Mouse (Mus musculus): Measurements from ENCODE around the gene Tex45.
A peak's percentile ranks its signal among the peaks of the same experiment; 100 is the strongest.

Tex45 gene

DNA sequence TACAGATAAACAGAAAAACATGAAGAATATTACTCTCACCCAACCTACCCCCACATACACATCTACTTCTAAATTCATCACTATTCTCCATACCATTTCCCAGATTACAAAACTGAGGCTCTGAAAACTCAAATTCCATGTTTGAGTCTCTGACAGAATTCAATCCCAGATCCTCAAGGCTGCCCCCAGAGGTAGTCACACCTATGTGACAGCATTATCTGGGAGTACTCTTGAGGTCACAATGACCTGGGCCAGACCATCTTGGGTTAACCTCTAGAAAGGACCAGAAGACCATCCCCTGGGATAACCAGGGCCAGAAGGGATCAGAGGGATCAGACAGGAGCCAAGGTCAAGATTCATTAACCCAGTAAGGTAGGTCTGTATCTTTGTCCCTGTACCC is at the start of gene Tex45:
TSS of gene Tex45 (plus strand) at position 301 of the 400 bp plus-strand sequence.
- DNase-seq (ENCODE audit: low spot score in 2 of 2), result no peak

DNA sequence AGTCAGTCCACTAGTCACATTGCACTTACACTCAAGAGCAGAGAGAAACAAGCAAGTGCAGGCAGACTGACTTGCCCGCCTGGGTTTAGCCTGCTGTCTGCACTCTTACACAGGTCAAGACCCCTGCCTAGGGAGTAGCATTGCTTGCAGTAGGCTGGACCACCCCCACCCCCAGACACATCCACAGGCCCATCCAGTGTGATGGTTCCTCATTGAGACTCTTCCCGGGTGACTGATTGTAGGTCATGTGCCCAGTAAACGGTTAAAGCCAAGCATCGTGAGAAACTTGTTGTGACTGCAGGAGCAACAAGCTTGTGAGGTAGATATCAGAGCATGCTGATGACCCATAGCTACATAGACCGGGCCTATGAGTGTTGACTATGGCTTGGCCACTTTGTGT is 49.2 kb upstream of the Tex45 start:
- no peak for DNase-seq (ENCODE audit: low spot score in 2 of 2)

DNA sequence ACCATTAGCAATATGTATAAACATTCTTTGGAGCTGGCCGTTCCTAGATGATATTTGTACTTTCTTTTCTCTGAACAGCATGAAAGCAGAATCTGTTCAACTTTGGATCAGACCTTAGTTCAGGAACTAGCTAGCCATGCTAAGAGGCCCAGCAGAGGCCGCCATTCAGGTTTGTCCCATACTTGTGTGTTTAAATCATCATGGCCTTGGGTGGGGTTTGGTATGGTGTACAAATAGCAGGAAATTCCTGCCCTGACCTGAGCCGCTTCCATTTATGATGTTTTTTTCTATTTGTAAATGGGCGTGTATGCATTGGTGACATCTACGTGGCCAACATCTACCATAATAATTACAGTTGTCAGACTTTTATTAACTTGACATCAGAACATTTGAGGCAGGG is 45.4 kb upstream of the Tex45 start:
- no peak for DNase-seq (ENCODE audit: low spot score in 2 of 2)

DNA sequence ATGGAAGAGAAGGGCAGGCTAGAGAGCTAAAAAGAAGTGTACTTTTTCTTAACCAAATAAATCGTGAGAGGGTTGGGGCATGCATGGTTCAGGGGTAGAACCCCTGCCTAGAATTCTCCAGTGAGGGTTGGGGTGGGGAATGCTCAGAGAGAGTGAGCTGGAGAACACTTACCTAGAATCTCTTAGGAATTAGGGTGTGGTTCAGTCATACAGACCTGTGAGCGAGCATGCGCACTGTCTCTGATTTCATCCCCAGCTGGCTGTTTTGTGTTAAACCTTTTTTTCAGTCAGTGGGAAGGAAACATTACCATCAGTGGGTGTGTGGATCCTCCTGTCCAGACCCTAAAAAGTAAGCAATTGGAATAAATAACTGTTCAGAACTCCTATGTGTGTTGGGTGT is 44.5 kb upstream of the Tex45 start:
- no peak for DNase-seq (ENCODE audit: low spot score in 2 of 2)

DNA sequence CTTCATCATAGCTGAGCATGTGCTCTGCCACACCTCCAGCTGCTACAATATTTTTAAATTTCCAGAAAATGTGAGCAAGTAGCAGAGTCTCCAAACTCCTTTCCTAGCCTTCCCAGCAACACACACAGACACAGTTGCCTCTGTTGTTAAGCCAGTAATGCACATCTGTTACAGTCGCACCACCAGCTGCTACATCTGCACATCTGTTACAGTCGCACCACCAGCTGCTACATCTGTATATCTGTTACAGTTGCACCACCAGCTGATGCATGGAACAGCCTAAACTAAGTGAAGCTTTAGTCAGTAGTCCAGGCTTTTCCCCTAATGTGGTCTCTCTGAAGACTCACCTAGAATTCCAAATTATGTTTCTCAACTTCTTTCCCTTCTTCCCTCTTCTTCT is 42.2 kb upstream of the Tex45 start:
- no peak for DNase-seq (ENCODE audit: low spot score in 2 of 2)

DNA sequence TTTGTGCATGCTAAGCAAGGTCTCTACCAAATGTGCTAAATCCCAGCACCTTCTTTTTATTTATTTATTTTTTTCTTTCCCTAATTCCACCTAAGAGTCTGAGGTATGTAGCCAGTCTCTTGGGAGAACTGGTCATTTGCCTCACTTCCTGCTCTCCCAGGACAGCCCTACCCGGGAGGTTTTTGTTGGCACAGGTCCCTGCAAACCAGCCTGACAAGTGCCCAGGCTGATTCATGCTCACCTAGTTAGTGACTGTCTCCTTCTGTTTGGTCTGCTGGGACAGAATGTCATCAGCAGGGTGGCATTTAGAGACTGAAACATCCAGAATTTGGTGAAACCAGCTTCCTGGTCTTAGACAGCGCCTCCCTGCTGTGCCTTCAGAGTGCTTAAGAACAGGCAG is 40.7 kb upstream of the Tex45 start:
- DNase-seq (ENCODE audit: low spot score in 2 of 2), result no peak

DNA sequence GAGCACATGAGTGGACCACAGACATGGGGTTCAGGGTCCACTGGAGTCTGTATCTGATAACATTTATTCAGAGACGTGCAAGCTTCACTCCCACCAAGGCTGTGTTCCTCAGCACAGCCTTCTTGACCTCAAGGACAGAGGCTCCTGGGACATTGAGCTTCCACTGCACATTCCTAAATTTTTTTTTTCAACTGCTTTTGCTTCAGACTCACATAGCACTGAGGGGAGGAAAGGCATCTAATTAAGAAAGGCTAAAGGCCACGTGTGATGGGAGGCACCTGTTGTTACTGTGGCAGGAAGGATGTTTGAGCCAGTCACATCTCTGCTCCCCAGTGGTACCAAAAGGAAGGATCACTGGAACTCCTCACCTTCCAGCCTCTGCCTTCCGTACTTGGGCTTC is 39.5 kb upstream of the Tex45 start:
- no peak for DNase-seq (ENCODE audit: low spot score in 2 of 2)

DNA sequence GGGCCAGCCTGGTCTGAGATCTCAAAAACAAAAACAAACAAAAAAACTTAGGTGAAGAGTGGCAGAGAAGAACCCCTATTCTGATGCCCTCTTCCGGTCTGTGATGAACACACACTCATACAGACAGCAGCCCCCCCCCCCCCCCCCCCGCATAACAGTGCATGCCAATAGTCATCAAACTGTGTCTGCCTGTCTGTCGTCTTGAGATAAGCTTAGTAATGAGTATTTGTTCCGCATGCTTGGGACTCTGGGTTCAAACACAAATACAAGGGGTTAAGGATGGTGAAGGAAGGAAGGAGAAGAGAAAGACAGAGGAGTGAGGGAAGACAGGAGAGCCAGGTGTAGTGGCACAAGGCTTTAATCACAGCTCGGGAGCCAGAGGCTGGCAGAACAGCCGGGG is 34.2 kb upstream of the Tex45 start:
- DNase-seq (ENCODE audit: low spot score in 2 of 2), result no peak

DNA sequence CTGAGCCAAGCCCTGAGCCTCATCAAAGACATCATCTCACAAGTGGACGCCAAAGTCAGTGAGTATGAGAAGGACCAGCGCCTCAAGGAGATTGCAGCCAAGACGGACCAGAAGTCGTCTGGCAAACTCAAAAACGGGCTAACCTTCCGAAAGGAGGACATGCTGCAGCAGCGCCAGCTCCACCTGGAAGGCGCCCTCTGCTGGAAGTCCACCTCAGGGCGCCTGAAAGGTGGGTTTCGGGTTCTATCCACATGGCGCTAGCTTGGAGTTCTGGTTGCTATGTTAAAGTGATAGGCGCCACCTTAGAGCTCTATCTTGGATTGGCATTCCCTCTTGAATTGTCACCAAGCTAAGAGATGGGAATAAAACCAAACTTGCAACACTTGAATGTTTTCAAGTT is 31.2 kb upstream of the Tex45 start:
- no peak for DNase-seq (ENCODE audit: low spot score in 2 of 2)

DNA sequence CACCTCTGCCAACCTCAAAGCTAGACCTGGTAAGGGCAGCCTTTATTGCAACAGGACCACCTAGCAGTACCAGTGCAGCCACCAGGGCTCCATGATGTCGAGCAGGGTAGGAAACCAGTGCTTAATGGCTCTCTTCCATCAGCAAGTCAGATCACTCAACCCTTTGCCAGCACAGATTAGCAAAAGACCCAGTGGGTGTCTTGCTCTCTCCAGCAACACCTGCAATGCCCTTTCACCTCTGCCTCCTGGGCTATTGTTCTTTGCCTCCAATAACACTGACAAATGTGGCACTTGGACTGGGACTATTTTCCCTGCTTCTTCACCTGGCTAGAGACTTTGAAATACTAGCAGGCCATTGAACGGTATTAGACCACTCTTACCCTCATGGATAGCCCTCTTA is 21.4 kb upstream of the Tex45 start:
- no peak for DNase-seq (ENCODE audit: low spot score in 2 of 2)

DNA sequence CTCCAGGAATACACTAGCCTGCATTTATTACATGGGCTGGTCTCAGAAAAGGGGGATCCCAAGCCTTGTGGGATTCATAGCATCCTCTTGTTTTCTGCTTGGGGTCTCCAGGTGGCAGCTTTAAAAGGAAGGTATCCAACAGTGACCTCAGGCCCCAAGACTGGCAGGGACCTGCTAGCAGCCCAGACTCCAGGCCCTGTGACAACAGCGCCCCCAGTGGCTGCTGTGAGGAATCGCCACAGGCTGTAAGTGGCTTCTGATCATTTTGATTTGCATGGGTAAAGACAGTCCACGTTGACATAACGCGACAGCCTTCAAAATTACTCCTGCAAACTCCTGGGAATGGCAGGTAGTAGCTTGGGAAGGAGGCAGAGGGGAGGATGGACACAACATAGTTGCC is 20.0 kb upstream of the Tex45 start:
- no peak for DNase-seq (ENCODE audit: low spot score in 2 of 2)

DNA sequence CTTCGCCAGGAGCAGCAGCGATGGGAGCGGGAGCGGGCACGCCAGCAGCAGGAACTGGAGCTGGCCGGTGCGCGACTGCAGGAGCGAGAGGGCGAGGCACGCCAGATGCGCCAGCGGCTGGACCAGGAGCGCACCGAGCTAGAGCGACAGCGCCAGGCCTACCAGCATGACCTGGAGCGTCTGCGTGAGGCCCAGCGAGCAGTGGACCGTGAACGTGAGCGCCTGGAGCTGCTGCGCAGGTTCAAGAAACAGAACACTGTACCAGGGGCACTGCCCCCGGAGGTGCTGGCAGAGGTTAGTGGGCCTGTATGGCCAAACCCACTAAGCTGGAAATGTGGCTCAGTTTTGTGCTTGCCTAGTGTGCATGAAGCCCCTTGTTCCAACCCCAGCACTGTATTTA is 18.7 kb upstream of the Tex45 start:
- DNase-seq (ENCODE audit: low spot score in 2 of 2), result no peak

DNA sequence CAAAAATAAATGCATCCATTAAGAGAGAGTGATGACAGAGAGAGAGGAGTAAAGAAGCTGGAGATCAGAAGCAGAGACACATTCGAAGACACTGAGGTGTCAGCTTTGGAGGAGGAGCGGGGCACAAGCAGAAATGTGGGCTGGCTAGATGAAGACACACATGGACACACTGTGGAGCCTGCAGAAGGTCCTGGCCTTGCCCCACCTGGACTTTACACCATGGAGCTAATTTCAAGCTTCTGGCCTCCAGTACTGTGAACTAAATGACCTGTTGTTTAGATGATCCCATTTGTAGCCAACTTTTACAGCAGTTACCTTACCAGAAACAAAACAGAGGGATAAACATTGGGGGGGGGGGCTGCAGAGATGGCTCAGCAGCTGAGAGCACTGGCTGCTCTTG is 7.4 kb upstream of the Tex45 start:
- no peak for DNase-seq (ENCODE audit: low spot score in 2 of 2)

DNA sequence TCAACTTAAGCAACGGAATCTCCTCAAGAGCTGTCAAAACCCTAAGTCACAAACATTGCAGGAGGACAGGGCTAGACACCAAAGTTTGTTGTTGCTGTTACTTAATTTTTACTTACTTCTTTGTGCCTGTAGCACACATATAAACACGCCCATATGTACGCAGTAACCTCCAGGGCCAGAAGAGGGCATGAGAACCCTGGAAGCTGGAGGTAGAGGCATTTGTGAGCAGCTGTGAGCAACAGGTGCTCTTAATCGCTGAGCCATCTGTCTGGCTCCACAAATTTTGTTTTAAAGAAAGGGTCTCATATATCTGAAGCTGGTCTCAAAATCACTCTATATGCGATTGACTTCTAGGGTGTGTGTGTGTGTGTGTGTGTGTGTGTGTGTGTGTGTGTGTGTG is 6.4 kb upstream of the Tex45 start:
- no peak for DNase-seq (ENCODE audit: low spot score in 2 of 2)

DNA sequence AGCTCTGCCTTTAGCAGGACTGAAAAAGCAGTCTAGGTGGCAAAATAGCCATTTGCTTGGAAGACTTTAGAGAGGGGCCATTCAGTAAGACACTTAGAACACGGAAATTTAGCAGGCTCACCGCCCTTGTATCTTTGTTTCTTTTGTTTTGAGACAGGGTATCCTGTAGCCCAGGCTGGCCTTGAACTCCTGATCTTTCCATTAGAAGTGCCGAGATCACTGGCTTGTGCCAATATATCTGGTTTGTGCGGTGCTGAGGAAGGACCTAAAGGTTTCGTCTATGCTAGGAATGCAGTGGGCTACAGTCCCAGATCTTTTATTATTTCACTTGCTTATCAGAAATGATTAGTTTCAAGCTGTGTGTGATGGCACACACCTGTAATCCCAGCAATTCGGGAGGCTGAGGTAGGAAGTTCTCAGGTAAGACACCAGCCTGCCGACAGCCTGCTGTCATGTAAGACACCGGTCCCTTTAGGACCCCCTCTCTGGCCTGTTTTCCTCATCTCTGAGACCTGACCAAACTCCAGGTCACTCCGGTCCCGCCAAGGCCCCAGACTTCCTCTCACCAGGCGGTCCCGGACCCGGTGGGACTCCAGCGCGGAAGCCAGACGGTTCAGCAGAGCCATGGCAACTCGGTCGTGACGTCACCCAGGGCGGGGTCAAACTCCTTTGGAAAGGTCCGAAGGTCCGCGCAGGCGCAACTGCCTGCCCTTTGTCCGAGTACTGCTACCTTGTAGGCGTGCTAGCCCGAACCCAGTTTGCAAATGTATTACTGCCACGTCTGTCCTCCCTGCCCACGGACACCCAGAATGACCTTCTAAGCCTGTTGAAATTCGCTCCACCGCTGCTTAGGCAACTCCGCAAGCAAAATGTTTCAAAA is 3.4 kb upstream of the Tex45 start, which contains the start of gene Pex11g:
TSS of gene Pex11g (minus strand) at position 675 of the 880 bp plus-strand sequence.
- peak; percentile 85 to 86 for DNase-seq (ENCODE audit: low spot score in 2 of 2)

DNA sequence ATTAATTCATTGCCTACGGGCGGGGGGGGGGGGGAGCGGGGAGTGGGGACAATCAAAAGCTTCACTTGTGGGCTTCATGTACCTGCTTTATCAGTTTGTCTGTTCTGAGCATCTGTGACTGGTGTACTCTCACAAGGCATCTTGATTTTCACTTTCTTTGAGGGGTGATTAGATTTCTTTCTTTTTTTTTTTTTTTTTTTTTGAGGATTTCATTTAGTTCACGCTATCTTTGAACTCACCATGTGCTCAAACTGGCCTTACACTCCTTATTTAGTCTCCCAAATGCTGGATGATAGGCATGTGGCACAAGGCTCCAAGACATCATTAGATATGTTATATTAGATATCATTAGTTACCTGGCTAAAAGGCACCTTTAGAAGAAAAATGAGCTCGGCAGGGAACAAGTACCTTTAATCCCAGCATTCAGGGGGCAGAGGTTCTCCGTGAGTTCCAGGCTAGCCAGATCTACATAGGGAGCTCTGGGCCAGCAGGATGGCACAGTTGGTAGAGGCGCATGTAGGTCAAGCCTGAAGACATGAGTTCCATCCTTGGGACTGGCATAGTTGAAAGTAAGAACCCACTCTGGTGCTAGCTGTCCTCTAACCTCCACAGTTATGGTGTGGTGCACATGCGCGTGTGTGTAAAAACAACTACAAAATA is 2.6 kb upstream of the Tex45 start:
- DNase-seq (ENCODE audit: low spot score in 2 of 2), result no peak

DNA sequence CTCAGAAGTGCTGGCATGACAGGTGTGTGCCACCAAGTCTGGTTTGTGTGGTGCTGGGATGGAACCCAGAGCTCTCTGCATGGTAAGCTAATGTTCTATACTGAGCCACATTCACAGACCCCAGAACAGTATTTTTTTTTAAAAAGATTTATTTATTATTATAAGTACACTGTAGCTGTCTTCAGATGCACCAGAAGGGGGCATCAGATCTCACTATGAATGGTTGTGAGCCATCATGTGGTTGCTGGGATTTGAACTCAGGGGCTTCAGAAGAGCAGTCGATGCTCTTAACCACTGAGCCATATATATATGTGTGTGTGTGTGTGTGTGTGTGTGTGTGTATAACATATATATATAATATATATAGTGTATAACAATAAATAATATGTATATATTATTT is 1.8 kb upstream of the Tex45 start:
- DNase-seq (ENCODE audit: low spot score in 2 of 2), result no peak

DNA sequence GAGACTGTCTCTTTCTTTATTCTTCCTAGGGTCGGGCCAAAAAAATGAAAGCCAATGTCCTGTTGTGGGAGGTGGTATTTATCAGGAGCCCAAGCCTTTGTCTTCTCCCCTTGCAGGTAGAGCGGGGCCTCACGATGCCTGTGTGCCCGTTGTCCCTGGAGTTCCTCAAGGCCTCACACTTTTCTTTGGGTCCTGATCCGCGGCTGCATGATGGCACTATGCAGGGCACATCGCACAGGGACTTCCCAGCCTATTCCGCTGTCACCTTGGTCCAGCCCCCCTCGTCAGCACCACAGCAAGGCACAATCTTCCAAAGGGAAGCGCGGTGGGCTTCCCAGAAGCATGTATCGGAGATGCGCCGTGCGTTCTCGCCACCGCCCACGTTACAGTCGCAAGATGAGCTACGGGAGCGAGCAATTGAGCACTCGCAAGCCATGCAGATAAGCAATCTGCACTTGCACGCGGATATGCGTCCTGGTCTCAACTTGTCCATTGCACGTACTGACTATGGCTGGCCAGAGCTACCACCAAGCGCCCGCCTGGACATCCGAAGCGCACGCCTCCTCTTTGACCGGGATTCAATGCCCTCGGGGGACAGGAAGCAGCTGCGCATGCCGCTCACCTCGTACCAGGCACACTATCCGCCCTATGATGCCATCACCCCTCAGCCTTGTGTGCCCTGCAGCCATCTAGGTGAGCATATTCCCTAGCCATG is 5.2 kb downstream of the Tex45 start:
- no peak for DNase-seq (ENCODE audit: low spot score in 2 of 2)

DNA sequence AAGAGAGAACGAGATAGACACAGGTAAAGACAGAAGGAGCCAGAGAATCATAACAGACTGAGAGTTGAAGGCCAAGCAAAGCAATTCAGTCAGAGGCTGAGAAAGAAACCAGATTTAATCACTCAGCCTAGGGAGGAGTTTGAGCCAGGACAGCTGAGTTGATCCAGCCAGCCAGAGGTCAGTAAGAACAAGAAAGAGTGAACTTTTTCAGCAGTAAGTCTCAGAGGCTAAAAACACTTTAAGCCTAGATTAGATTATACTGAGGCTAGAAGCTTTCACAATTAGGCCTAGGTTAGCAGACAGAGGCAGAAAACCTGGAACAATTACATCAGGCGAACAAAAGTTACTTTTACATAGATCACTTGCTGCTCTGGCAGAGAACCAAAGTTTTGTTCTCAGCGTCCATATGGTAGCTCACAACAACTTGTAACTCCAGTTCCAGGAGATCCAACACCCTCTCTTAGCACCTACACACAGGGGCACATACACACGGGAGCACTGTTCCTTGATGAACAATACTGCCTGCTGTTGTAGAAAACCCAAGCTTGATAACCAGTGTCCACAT is 9.6 kb downstream of the Tex45 start:
- DNase-seq (ENCODE audit: low spot score in 2 of 2), result no peak

DNA sequence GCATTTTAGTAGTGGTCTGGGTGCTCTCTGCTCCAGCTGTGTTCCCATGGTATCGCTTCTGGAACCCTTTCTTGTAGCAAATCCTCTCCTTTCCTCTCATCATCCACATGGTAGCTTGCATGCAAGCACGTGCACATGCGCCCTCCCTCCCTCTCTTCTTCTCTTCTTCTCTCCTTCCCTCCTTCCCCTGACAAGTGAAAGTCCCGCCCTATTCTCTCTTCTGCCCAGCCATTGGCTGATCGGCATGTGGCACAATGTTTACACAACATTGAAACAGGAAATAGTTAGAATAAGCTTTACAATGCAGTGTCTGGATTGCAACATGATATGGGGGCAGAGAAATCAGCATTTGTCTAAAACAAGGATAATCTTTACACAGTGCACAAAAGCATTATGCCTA is 10.9 kb downstream of the Tex45 start:
- no peak for DNase-seq (ENCODE audit: low spot score in 2 of 2)

DNA sequence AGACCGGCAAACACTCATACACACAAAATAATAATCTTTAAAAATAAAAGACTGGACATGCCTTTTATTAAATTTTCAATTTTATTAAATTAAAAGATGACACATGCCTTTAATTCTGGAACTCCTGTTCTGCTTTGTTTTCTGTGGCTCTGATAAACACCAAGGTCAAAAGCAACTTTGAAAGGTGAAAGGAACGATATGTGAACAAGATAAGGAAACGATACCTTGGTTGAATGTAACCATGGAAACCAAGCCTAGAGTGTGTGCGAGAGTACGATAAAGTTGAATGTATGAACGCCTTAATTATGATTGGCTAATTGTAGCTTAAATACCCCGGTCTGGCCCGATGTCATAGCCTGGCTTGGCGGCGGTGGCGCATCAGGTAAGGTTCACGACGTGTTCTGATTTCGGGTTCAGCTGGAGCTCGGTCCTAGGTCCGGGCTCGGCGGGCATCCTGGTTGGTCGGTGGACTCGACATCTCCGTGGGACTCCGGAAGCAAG is 11.6 kb downstream of the Tex45 start:
- no peak for DNase-seq (ENCODE audit: low spot score in 2 of 2)

DNA sequence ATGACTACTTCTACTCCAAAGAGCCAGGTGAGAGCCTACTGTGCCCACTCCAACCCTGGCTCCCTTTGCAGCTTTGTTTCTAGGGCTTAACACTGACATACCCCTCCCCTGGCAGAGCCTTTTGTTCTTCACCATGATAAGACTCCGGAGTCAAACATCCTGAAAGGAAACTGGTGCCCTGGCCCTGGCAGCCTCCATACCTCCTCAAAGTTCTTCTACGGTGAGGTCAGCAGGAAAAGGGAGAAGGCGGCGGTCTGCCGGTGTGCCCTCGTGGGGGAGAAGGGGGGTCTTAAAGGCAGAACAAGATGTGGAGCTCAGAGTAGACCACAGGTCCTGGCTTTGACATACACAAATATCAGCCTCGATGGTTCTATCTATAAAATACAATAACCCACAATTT is 12.9 kb downstream of the Tex45 start:
- DNase-seq (ENCODE audit: low spot score in 2 of 2), result no peak
